Mouse (Mus musculus) hindbrain, embryonic 11.5 days (tissue): ENCODE measurements around the gene Sh3d21. TPM values are rescaled to one million over a fixed set of nuclear protein-coding genes. Genes with fewer than 3 reads are reported as not detected.

ENCODE experiments used
- ATAC-seq: fragments of 200-750 bp; cut with Nextera tagmentation; 2 replicates; pipeline ENCODE4 v1.8.0; 2017; ENCODE audit warnings: mild to moderate bottlenecking, moderate TSS enrichment, moderate library complexity; ENCODE audit not compliant: low FRiP score
- DNase-seq: peaks from one replicate; pipeline ENCODE4 v3.0.0-alpha.2; 2015; ENCODE audit warnings: low spot score
- H3K27ac ChIP-seq: fragments of 300-500 bp; sonication (generic); 2 replicates; pipeline ENCODE4 v1.5.1; 2014; ENCODE audit warnings: mild to moderate bottlenecking, low read depth, low read length
- H3K27me3 ChIP-seq: fragments of 300-500 bp; sonication (generic); 2 replicates; pipeline ENCODE4 v1.6.1; 2014; ENCODE audit warnings: mild to moderate bottlenecking, low read length, moderate library complexity, mixed read lengths; ENCODE audit not compliant: control insufficient read depth, insufficient read depth
- H3K36me3 ChIP-seq: fragments of 300-500 bp; sonication (generic); 2 replicates; pipeline ENCODE4 v1.6.1; 2014; ENCODE audit warnings: mild to moderate bottlenecking, low read length, moderate library complexity, mixed read lengths; ENCODE audit not compliant: control insufficient read depth, insufficient read depth
- H3K4me1 ChIP-seq: fragments of 300-500 bp; sonication (generic); replicated peaks from 2 replicates; pipeline ENCODE4 v1.6.1; 2014; ENCODE audit warnings: low read length, mixed read lengths; ENCODE audit not compliant: control insufficient read depth, insufficient read depth
- H3K4me2 ChIP-seq: fragments of 300-500 bp; sonication (generic); replicated peaks from 2 replicates; pipeline ENCODE4 v1.6.1; 2014; ENCODE audit warnings: mild to moderate bottlenecking, low read depth, low read length
- H3K4me3 ChIP-seq: fragments of 300-500 bp; sonication (generic); 2 replicates; pipeline ENCODE4 v1.5.1; 2014; ENCODE audit warnings: low read depth, low read length
- H3K9ac ChIP-seq: fragments of 300-500 bp; sonication (generic); 2 replicates; pipeline ENCODE4 v1.6.1; 2014; ENCODE audit warnings: low read depth, low read length
- H3K9me3 ChIP-seq: fragments of 300-500 bp; sonication (generic); 2 replicates; pipeline ENCODE4 v1.6.1; 2016; ENCODE audit warnings: low read length; ENCODE audit not compliant: control insufficient read depth
- WGBS: fragments of 180-500 bp; shearing (Covaris S2); extraction: QIAGEN DNeasy Blood & Tissue Kit; methylation state at CpG from one replicate; pipeline ENCODE4 v1.1.7; 2014; 5-methylcytosine and 5-hydroxymethylcytosine counted together
- polyA plus RNA-seq: library from polyadenylated mRNA; unstranded; fragments of >200 nt; fragmentation: Nextera tagmentation; extraction: Ambion mirVana; gene quantifications from 2 replicates; pipeline ENCODE4 v1.2.1, GENCODE M21; 2014

Gene Sh3d21
- polyA plus RNA-seq: 2.0 and 2.7 TPM in 2 replicates

DNA sequence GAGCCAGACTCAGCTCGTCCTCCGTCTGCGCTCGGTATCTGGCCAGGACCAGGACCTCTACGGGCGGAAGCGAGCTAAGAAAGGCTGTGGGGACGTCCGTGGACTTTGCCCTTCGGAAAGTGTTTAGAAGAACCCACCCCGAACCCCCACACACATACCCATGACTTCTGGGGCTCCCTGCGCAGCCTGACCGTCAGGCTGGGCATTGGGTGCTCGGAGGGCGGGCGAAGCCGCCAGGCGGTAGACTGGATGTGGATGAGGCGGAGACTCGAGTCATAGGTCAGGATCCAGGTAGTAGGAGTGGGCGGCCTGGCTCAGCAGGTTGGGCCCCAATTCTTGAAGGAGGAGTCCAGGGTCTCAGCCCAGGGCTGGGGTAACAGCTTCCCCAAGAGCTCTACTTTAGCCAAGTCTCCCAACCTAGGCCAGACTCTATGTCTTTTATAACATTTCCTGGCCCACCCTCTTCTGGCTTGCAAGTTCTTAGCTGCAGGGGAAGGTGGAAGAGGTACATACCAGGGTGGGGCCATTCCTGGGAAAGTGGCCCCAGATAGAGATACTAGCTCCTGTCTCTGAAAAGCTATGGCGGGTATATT lies at the start of gene Sh3d21:
Gene Sh3d21 (minus strand): TSS at position 425 of the 593 bp plus-strand sequence.
- Histone ChIP-seq H3K27me3 (no peaks in the 10 kb centered on the region), H3K36me3 (peaks cover 9% of the 10 kb centered on the region), H3K4me3 (peak within 1 kb of the TSS; percentile 49), H3K4me1 (0 out of 2 replicates have a peak, but pooled peaks cover 6% of the 10 kb centered on the region), H3K27ac (no peak within 1 kb of the TSS), H3K9me3 (no peaks in the 10 kb centered on the region), H3K4me2 (peak within 1 kb of the TSS; percentile 99), H3K9ac (peak within 1 kb of the TSS; percentile 70)
- peak; percentile 42 for DNase-seq
- 7% methylated on average over 22 of the region's 22 CpGs for WGBS
- peak; percentile 34 for ATAC-seq

- Histone ChIP-seq H3K27ac (no peak overlapping the region), H3K36me3 (no peaks in the 10 kb centered on the region), H3K27me3 (no peaks in the 10 kb centered on the region), H3K9ac (no peak overlapping the region), H3K4me3 (no peak overlapping the region), H3K4me2 (no peak overlapping the region), H3K4me1 (no peaks in the 10 kb centered on the region), H3K9me3 (no peaks in the 10 kb centered on the region)
- no peak for ATAC-seq
- no peak for DNase-seq
- WGBS: 62% methylated on average over 6 of the region's 6 CpGs
Observed at GRCm38 (mm10) chr4:126207081-126207480, 43.8 kb upstream of the Sh3d21 start.

- Histone ChIP-seq H3K36me3 (no peaks in the 10 kb centered on the region), H3K4me2 (no peak overlapping the region), H3K4me1 (no peaks in the 10 kb centered on the region; the same call in 1 of the 2 replicates), H3K4me3 (no peak overlapping the region), H3K27me3 (no peaks in the 10 kb centered on the region), H3K9ac (no peak overlapping the region), H3K9me3 (no peaks in the 10 kb centered on the region), H3K27ac (no peak overlapping the region)
- 68% methylated on average over 1 of the region's 1 CpGs for WGBS
- ATAC-seq (no peak), DNase-seq (no peak)
Observed at GRCm38 (mm10) chr4:126205386-126205785, 42.1 kb upstream of the Sh3d21 start.

- DNase-seq (no peak), ATAC-seq (no peak)
- no peaks in the 10 kb centered on the region for H3K9me3 ChIP-seq
- H3K4me1 ChIP-seq: no peaks in the 10 kb centered on the region; the same call in 1 of the 2 replicates
- no peak overlapping the region for H3K9ac ChIP-seq
- WGBS: 89% methylated on average over 12 of the region's 12 CpGs
- no peak overlapping the region for H3K27ac ChIP-seq
- H3K4me2 ChIP-seq: no peak overlapping the region
- H3K4me3 ChIP-seq: no peak overlapping the region
- no peaks in the 10 kb centered on the region for H3K27me3 ChIP-seq
- H3K36me3 ChIP-seq: no peaks in the 10 kb centered on the region
Observed at GRCm38 (mm10) chr4:126204661-126205230, 41.5 kb upstream of the Sh3d21 start.

GRCm38 (mm10) chr4:126204016-126204415 lies 40.7 kb upstream of the Sh3d21 start:
- no peaks in the 10 kb centered on the region for H3K36me3 ChIP-seq
- H3K4me1 ChIP-seq: no peaks in the 10 kb centered on the region; the same call in 1 of the 2 replicates
- DNase-seq (no peak), ATAC-seq (no peak)
- H3K9ac ChIP-seq: no peak overlapping the region
- no peaks in the 10 kb centered on the region for H3K27me3 ChIP-seq
- no peak overlapping the region for H3K27ac ChIP-seq
- H3K9me3 ChIP-seq: no peaks in the 10 kb centered on the region
- no peak overlapping the region for H3K4me2 ChIP-seq
- 83% methylated on average over 8 of the region's 8 CpGs for WGBS
- H3K4me3 ChIP-seq: no peak overlapping the region

- no peaks in the 10 kb centered on the region for H3K27me3 ChIP-seq
- H3K4me2 ChIP-seq: peak overlapping the region; percentile 37
- H3K4me1 ChIP-seq: no peaks in the 10 kb centered on the region; the same call in 1 of the 2 replicates
- no peak for ATAC-seq
- H3K9ac ChIP-seq: peak overlapping the region; percentile 56
- peak overlapping the region; percentile 76; the same call in 1 of the 2 replicates for H3K4me3 ChIP-seq
- peak overlapping the region; percentile 68; the same call in 1 of the 2 replicates for H3K27ac ChIP-seq
- 72% methylated on average over 10 of the region's 10 CpGs for WGBS
- H3K36me3 ChIP-seq: no peaks in the 10 kb centered on the region
- no peak for DNase-seq
- no peaks in the 10 kb centered on the region for H3K9me3 ChIP-seq
Observed at GRCm38 (mm10) chr4:126203336-126203895, 40.1 kb upstream of the Sh3d21 start.

DNA sequence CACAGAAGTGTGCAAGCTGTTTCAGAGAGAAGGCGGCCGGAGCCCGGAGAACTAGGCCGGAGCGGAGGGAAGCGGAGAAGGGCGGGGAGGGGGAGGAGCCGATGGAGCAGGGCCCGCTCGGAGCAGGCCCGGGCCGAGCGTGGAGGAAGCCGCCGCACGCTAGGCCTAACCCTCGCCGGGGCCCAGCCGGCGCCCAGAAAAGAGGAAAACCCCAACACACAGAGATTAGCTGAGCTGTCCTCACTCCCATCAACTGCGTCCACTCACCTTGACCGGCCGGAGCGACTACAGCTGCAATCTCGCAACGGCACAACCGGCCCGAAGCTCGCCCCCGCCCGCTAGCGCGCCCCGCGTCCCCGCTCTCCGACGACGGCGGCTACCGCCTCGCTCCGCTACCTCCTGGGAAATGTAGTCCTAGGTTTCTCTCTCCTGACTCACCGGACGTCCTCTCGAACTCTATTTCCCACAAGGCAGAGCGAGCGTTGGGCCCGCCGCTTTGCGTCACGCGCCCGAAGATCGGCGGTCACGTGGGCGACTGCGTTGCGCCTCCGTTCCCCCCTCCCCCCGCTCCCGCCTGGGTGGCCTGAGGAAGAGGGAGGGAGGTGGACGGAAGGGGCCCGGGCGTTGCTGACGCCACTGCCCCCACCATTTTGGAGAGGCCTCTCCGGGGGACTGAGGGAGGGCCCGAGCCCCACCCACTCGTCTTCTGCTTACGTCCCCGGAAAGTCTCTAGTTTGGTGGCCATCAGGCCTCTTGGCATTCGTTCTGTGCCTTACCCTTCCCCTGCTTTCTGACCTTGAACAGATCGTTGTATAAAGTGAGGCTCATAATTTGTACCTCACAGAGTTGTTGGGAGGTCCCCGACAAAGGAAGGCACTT lies 39.3 kb upstream of the Sh3d21 start, which contains the start of gene Thrap3:
Gene Thrap3 (minus strand): TSS at position 458 of the 879 bp plus-strand sequence.
- ATAC-seq (peak; percentile 99), DNase-seq (peak; percentile 99)
- Histone ChIP-seq H3K9me3 (no peaks in the 10 kb centered on the region), H3K4me2 (peak within 1 kb of the TSS; percentile 71), H3K27ac (peak within 1 kb of the TSS; percentile 95), H3K4me3 (peak within 1 kb of the TSS; percentile 76), H3K4me1 (no peaks in the 10 kb centered on the region; the same call in 1 of the 2 replicates), H3K27me3 (no peaks in the 10 kb centered on the region), H3K9ac (peak within 1 kb of the TSS; percentile 85), H3K36me3 (no peaks in the 10 kb centered on the region)
- under 1% methylated on average over 70 of the region's 75 CpGs for WGBS

DNA sequence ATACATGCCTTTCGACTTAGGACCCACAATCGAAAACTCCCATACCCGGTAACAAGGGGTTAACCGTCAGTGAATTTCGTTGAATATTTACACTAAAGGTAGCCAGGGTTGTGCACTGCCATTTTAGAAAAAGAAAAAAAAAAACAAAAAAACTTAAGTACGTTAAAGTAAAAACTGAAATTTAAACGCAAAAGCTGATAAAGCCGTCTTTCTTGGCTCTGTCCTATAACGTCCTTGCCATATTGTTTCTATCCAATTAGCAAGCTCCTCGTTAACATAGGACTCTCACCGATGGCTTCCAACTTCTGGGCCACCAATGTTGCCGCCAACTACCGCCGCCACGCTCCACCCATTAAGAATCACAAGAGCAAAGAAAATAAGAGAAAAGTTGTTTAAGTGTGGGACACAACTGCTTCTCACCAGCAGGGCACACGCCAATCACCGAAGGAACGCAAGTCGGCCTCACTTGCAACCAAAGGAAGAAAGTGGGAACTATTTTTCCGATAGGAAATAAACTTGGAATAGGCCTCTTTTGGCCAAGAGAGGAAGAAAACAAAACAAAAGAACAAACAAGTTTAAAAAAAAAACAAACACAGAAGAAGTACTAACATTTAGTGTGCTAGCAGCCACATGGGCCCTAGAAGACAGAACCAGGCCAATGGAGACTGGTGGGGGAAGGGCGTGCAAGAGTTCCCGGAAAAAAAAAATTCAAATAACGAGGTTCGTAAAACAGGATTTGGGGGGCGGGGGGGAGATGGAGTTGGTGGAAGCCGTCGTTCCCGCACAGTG lies 38.4 kb upstream of the Sh3d21 start:
- peak overlapping the region; percentile 95 for H3K27ac ChIP-seq
- ATAC-seq (no peak), DNase-seq (peak; percentile 57)
- no peaks in the 10 kb centered on the region; the same call in 1 of the 2 replicates for H3K4me1 ChIP-seq
- under 1% methylated on average over 28 of the region's 28 CpGs for WGBS
- H3K4me2 ChIP-seq: peak overlapping the region; percentile 71
- no peaks in the 10 kb centered on the region for H3K9me3 ChIP-seq
- peak overlapping the region; percentile 85 for H3K9ac ChIP-seq
- no peaks in the 10 kb centered on the region for H3K36me3 ChIP-seq
- no peaks in the 10 kb centered on the region for H3K27me3 ChIP-seq
- peak overlapping the region; percentile 76 for H3K4me3 ChIP-seq
